Mouse (Mus musculus): Measurements from ENCODE around the gene Fam187a. TPM values are rescaled to one million over a fixed set of nuclear protein-coding genes. Genes with fewer than 3 reads are reported as not detected.

Gene Fam187a
- polyA plus RNA-seq, 1 experiment from 2014 or later: not detected

GRCm38 (mm10) chr11:102874801-102875334 is 10.1 kb upstream of the Fam187a start:
- H3K36me3 ChIP-seq: peaks cover 64% of the 10 kb centered on the region
- ATAC-seq (ENCODE audit: low FRiP score, low read depth): no peak
- no peak overlapping the region for H3K4me2 ChIP-seq (replicated peaks)
- H3K27me3 ChIP-seq: no peaks in the 10 kb centered on the region
- peaks cover 11% of the 10 kb centered on the region for H3K4me1 ChIP-seq
- no peak overlapping the region for H3K4me3 ChIP-seq
- H3K9ac ChIP-seq (replicated peaks): no peak overlapping the region
- H3K27ac ChIP-seq (replicated peaks): no peak overlapping the region
- H3K9me3 ChIP-seq: no peaks in the 10 kb centered on the region
- 90% methylated on average over 7 of the region's 7 CpGs for WGBS

DNA sequence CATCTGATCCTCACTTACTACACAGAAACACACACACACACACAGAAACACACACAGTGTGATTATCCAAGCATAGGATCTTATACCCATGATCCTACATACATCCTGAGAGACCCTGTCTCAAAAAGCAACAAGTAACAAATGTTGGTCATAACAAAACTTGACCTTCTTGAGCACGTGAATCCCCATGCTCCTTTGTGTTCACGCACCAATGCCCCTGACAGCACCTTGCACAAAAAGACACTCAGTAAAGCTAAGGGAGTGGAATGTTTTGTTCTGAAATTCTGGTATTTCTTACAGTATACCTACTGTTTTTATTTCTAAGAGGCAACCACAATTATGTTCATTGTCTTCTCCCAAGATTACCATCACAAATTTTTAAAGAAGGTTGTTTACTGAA is 5.4 kb upstream of the Fam187a start:
- Histone ChIP-seq H3K27me3 (no peaks in the 10 kb centered on the region), H3K9me3 (no peaks in the 10 kb centered on the region), H3K4me1 (peaks cover 20% of the 10 kb centered on the region), H3K4me2 (replicated peaks) (peak overlapping the region; percentile 73), H3K27ac (replicated peaks) (no peak overlapping the region), H3K36me3 (peaks cover 30% of the 10 kb centered on the region), H3K4me3 (peak overlapping the region; percentile 78; the same call in 1 of the 2 replicates), H3K9ac (replicated peaks) (no peak overlapping the region)
- 61% methylated on average over 2 of the region's 2 CpGs for whole genome bisulfite sequencing
- ATAC-seq (ENCODE audit: low FRiP score, low read depth): no peak

GRCm38 (mm10) chr11:102880585-102881313 is 4.2 kb upstream of the Fam187a start, which contains the start of the genes Eftud2 and Ccdc103:
TSS of gene Eftud2 (minus strand) at chr11:102880985.
TSS of gene Ccdc103 (plus strand) at chr11:102881204.
- Histone ChIP-seq H3K4me2 (replicated peaks) (peak within 1 kb of the TSS; percentile 73), H3K27me3 (peaks cover 7% of the 10 kb centered on the region; the same call in 1 of the 2 replicates), H3K36me3 (peaks cover 18% of the 10 kb centered on the region), H3K4me3 (peak within 1 kb of the TSS; percentile 78), H3K9me3 (no peaks in the 10 kb centered on the region), H3K4me1 (peaks cover 20% of the 10 kb centered on the region), H3K9ac (replicated peaks) (peak within 1 kb of the TSS; percentile 72), H3K27ac (replicated peaks) (peak within 1 kb of the TSS; percentile 82)
- ATAC-seq (ENCODE audit: low FRiP score, low read depth): peak; percentile 93
- WGBS: under 1% methylated on average over 62 of the region's 62 CpGs

GRCm38 (mm10) chr11:102881314-102882198 is 3.4 kb upstream of the Fam187a start:
- WGBS: 21% methylated on average over 13 of the region's 13 CpGs
- Histone ChIP-seq H3K27ac (replicated peaks) (peak overlapping the region; percentile 82; the same call in 1 of the 2 replicates), H3K27me3 (peaks cover 14% of the 10 kb centered on the region; the same call in 1 of the 2 replicates)

GRCm38 (mm10) chr11:102887433-102887832 is 2.5 kb downstream of the Fam187a start:
- H3K4me1 ChIP-seq: no peaks in the 10 kb centered on the region
- WGBS: 86% methylated on average over 5 of the region's 5 CpGs
- H3K4me2 ChIP-seq (replicated peaks): no peak overlapping the region
- no peak for ATAC-seq (ENCODE audit: low FRiP score, low read depth)
- no peaks in the 10 kb centered on the region for H3K36me3 ChIP-seq
- no peak overlapping the region for H3K27ac ChIP-seq (replicated peaks)
- H3K9me3 ChIP-seq: no peaks in the 10 kb centered on the region
- no peak overlapping the region for H3K9ac ChIP-seq (replicated peaks)
- H3K4me3 ChIP-seq: no peak overlapping the region
- H3K27me3 ChIP-seq: peaks cover 43% of the 10 kb centered on the region

More at GRCm38 (mm10) chr11:102881314-102882198, 3.4 kb upstream of the Fam187a start:
- Histone ChIP-seq H3K9ac (replicated peaks) (peak overlapping the region; percentile 72), H3K4me1 (peaks cover 20% of the 10 kb centered on the region), H3K36me3 (peaks cover 10% of the 10 kb centered on the region), H3K4me2 (replicated peaks) (peak overlapping the region; percentile 73), H3K4me3 (peak overlapping the region; percentile 78), H3K9me3 (no peaks in the 10 kb centered on the region)
- ATAC-seq (ENCODE audit: low FRiP score, low read depth): no peak

DNA sequence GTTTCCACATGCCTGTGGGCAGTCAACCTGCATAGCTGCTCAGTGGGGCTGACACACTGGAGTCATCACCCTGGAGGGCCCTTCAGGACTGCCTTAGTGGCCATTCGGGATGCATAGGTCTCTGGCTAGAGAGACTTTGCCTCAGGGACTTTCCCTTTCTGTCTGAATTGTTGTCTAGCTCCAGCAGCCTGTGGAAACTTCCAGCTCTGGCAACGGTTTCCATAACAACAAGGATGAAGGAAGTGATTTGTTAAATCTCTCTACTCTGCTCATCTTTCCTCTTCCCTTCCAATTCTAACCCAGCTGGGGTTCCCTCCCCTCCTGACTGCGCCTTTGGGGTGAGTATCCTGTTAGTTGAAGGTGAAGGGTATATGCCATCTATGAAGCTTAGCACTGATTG is 3.2 kb downstream of the Fam187a start:
- Histone ChIP-seq H3K4me2 (replicated peaks) (no peak overlapping the region), H3K27ac (replicated peaks) (no peak overlapping the region), H3K36me3 (no peaks in the 10 kb centered on the region), H3K4me3 (no peak overlapping the region), H3K4me1 (peaks cover 2% of the 10 kb centered on the region; the same call in 1 of the 2 replicates), H3K27me3 (peaks cover 50% of the 10 kb centered on the region), H3K9ac (replicated peaks) (no peak overlapping the region), H3K9me3 (no peaks in the 10 kb centered on the region)
- 64% methylated on average over 3 of the region's 3 CpGs for WGBS
- ATAC-seq (ENCODE audit: low FRiP score, low read depth): no peak

DNA sequence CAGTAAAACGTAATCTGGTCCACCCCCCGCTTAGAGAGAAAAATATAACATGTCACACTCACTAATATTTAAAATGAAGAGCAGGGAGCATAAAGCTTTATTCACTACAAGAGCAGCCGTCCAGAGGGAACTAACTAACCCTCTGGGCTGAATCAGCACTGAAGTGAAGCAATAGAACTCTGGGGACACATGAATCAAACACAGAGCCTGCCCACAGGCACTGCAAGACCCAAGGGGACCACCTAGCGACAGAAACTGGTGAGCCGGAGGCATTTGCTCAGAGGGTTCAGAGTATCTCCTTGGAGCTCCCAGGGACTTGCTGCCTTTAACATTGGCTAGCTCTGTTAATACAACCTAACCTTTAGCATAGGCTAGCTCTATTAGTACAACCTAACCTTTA is 5.1 kb downstream of the Fam187a start:
- Histone ChIP-seq H3K4me2 (replicated peaks) (no peak overlapping the region), H3K9me3 (no peaks in the 10 kb centered on the region), H3K4me1 (peaks cover 6% of the 10 kb centered on the region; the same call in 1 of the 2 replicates), H3K27ac (replicated peaks) (no peak overlapping the region), H3K4me3 (no peak overlapping the region), H3K27me3 (peaks cover 69% of the 10 kb centered on the region), H3K36me3 (no peaks in the 10 kb centered on the region), H3K9ac (replicated peaks) (no peak overlapping the region)
- 73% methylated on average over 5 of the region's 5 CpGs for WGBS
- ATAC-seq (ENCODE audit: low FRiP score, low read depth): no peak

- no peak for ATAC-seq (ENCODE audit: low FRiP score, low read depth)
- peaks cover 6% of the 10 kb centered on the region; the same call in 1 of the 2 replicates for H3K4me1 ChIP-seq
- H3K27ac ChIP-seq (replicated peaks): no peak overlapping the region
- 0 out of 2 replicates have a peak overlapping the region, but pooled peaks have one; percentile 11 for H3K9ac ChIP-seq (replicated peaks)
- no peaks in the 10 kb centered on the region for H3K36me3 ChIP-seq
- H3K4me2 ChIP-seq (replicated peaks): peak overlapping the region; percentile 39
- peak overlapping the region; percentile 26 for H3K4me3 ChIP-seq
- 5% methylated on average over 43 of the region's 43 CpGs for WGBS
- peaks cover 68% of the 10 kb centered on the region for H3K27me3 ChIP-seq
- no peaks in the 10 kb centered on the region for H3K9me3 ChIP-seq
Observed at GRCm38 (mm10) chr11:102893015-102893651, 8.2 kb downstream of the Fam187a start.

DNA sequence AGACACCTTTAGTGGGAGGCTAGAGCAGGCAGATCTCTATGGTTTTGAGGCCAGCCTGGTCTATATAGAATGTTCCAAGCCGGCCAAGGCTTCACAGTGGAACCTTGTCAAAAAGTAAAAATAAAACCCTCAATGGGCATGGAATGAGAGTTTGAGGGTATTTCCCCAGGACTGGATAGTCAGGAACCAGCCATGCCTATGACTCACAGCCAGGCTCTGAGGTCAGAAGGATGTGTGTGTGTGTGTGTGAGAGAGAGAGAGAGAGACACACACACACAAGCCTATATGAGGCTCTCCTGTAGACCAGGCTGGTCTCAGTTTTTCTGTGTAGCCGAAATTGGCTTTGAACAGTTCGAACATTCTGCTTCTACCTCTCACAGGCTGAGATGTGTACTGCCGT is 9.7 kb downstream of the Fam187a start:
- Histone ChIP-seq H3K9ac (replicated peaks) (no peak overlapping the region), H3K4me3 (no peak overlapping the region), H3K9me3 (no peaks in the 10 kb centered on the region), H3K27ac (replicated peaks) (no peak overlapping the region), H3K36me3 (no peaks in the 10 kb centered on the region), H3K4me2 (replicated peaks) (no peak overlapping the region), H3K4me1 (peaks cover 6% of the 10 kb centered on the region; the same call in 1 of the 2 replicates), H3K27me3 (peaks cover 67% of the 10 kb centered on the region)
- no peak for ATAC-seq (ENCODE audit: low FRiP score, low read depth)
- 85% methylated on average over 4 of the region's 4 CpGs for WGBS

GRCm38 (mm10) chr11:102895779-102896178 is 10.8 kb downstream of the Fam187a start:
- Histone ChIP-seq H3K9ac (replicated peaks) (no peak overlapping the region), H3K27me3 (peaks cover 67% of the 10 kb centered on the region), H3K4me2 (replicated peaks) (no peak overlapping the region), H3K4me3 (no peak overlapping the region), H3K36me3 (no peaks in the 10 kb centered on the region), H3K4me1 (peaks cover 6% of the 10 kb centered on the region; the same call in 1 of the 2 replicates), H3K27ac (replicated peaks) (no peak overlapping the region), H3K9me3 (no peaks in the 10 kb centered on the region)
- ATAC-seq (ENCODE audit: low FRiP score, low read depth): no peak
- WGBS: 87% methylated on average over 9 of the region's 9 CpGs

DNA sequence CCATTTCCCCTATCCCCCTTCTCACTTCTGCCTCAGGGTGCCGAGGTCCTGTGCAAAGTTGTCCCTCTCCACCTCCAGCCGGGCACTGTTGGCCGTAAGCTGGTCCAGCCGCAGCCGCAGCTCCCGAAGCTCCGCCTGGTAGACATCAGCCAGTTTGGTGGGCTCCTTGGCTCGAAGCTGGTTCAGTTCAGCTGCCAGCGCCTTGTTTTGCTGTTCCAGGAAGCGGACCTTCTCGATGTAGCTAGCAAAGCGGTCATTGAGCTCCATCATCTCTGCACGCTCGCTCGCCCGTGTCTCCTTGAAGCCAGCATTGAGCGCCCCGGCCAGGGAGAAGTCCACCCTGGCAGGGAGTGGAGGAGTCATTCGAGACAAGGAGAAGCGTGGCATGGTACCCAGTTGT is 11.7 kb downstream of the Fam187a start:
- no peak overlapping the region for H3K27ac ChIP-seq (replicated peaks)
- no peak overlapping the region for H3K4me3 ChIP-seq
- no peak overlapping the region for H3K4me2 ChIP-seq (replicated peaks)
- peaks cover 63% of the 10 kb centered on the region for H3K27me3 ChIP-seq
- no peak overlapping the region for H3K9ac ChIP-seq (replicated peaks)
- no peaks in the 10 kb centered on the region for H3K9me3 ChIP-seq
- peaks cover 6% of the 10 kb centered on the region; the same call in 1 of the 2 replicates for H3K4me1 ChIP-seq
- 76% methylated on average over 20 of the region's 20 CpGs for WGBS
- no peaks in the 10 kb centered on the region for H3K36me3 ChIP-seq
- ATAC-seq (ENCODE audit: low FRiP score, low read depth): no peak
